Mouse (Mus musculus): ENCODE results near the gene Sprtn.

DNA sequence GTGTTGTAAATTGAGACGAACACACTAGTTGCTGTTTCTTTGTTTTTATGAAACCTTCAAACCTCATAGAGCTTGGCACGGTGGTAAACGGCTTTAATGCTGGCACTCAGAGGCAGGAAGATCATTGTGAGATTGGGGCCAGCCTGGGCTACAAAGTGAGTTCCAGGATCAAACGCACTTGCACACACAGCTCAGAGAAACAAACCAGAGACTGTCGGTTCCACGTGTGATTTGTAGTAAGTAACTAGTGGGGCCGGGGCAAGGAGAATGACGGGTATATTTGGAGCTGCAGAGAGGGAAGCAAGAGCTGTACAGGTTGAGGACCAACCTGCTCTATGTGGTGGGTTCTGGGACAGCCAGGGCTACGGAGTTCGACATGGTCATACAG lies 52.4 kb downstream of the Sprtn start:
- TF ChIP-seq CTCF (IDR thresholded peaks at IDR 0.05; ENCODE audit: extremely low read depth, insufficient read length, insufficient replicate concordance, low read depth, low read length) = no peak
- TF ChIP-seq POLR2A (IDR thresholded peaks at IDR 0.05; ENCODE audit: low read depth, low read length) = no peak
